Mouse (Mus musculus) embryonic facial prominence, embryonic 10.5 days (tissue): ENCODE measurements at regions not wholly inside any gene's neighbourhood (a gene's known extent, or its start where the extent isn't known, plus 50 kb on each side); places are given as distances from the start of the nearest gene placed in this dataset.

Source experiments
- DNase-seq: peaks from one replicate; pipeline ENCODE4 v3.0.0-alpha.2; 2017; ENCODE audit warnings: low spot score
- H3K27ac ChIP-seq: fragments of 300-500 bp; sonication (generic); replicated peaks from 2 replicates; pipeline ENCODE4 v1.5.1; 2016; ENCODE audit warnings: mild to moderate bottlenecking
- H3K27me3 ChIP-seq: fragments of 300-500 bp; sonication (generic); replicated peaks from 2 replicates; pipeline ENCODE4 v1.6.1; 2016; ENCODE audit warnings: low read depth, mild to moderate bottlenecking; ENCODE audit not compliant: poor library complexity, severe bottlenecking
- H3K36me3 ChIP-seq: fragments of 300-500 bp; sonication (generic); replicated peaks from 2 replicates; pipeline ENCODE4 v1.6.1; 2016; ENCODE audit warnings: mild to moderate bottlenecking, moderate library complexity
- H3K4me1 ChIP-seq: fragments of 300-500 bp; sonication (generic); 2 replicates; pipeline ENCODE4 v1.6.1; 2016
- H3K4me3 ChIP-seq: fragments of 300-500 bp; sonication (generic); 2 replicates; pipeline ENCODE4 v1.5.1; 2016; ENCODE audit warnings: mild to moderate bottlenecking, moderate library complexity
- H3K9me3 ChIP-seq: fragments of 300-500 bp; sonication (generic); 2 replicates; pipeline ENCODE4 v1.6.1; 2016; ENCODE audit warnings: mild to moderate bottlenecking
- WGBS: fragments of 180-500 bp; shearing (Covaris S2); methylation state at CpG from one replicate; pipeline ENCODE4 v1.1.7; 2016; 5-methylcytosine and 5-hydroxymethylcytosine counted together

DNA sequence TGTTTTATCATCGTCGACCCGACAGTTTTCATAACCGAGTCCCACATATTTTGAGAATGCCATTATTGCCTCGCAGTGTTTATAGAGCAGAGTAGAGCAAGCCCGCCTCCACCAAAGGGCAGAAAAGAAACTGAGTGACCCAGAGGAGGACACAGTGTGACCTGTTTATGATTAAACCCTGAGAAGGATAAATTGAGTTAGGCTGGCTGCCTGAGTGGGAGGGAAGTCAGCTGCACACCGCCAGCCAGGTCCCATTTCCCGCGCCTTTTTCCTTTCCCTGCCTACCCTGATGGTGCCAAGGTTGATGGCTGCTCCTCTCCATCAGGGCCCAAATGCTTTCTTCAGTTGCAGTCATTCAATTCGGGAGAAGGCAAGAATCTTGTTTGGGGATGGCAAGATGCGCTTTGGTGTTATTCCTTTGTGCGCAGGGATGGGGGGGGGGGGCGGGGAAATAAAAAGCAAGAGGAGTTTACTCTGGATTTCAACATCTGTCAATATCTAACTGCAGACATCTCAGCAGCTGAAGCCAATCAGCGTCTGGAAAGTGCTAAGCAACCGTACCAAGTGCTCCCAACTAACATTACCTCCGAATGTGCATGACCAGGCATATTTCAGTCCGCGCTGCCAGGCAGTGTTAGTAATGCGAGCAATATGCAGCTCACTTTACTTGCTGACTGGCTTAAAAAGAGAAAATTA is 80.6 kb upstream of the Efna5 start:
- H3K27ac ChIP-seq: peak overlapping the region; percentile 77
- 64% methylated on average over 19 of the region's 19 CpGs for WGBS
- H3K4me1 ChIP-seq: peaks cover 47% of the 10 kb centered on the region
- H3K9me3 ChIP-seq: no peaks in the 10 kb centered on the region
- no peak overlapping the region for H3K4me3 ChIP-seq
- no peaks in the 10 kb centered on the region for H3K27me3 ChIP-seq
- DNase-seq: peak; percentile 60
- H3K36me3 ChIP-seq: no peaks in the 10 kb centered on the region

DNA sequence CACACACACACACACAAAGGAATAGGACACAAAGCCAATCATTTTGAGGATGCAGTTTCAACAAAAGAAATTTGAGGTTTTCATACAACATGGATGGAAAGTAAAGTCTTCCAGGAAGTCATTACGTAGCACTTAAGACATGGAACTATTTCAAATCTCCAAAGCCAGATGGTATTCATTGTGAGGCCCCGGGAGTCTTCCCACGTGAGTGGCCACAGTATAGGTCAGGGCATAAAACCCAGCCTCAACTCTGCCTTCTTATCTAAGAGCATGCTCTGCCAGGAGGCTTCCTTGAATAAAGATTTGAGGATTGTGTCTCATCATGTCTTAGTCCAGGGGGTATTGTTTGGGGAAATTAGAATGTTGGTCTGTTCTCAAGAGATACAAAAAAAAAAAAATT is 78.0 kb upstream of the Efna5 start:
- Histone ChIP-seq H3K27ac (peak overlapping the region; percentile 60; the same call in 1 of the 2 replicates), H3K27me3 (no peaks in the 10 kb centered on the region), H3K4me1 (peaks cover 36% of the 10 kb centered on the region), H3K36me3 (no peaks in the 10 kb centered on the region), H3K9me3 (no peaks in the 10 kb centered on the region), H3K4me3 (no peak overlapping the region)
- DNase-seq: peak; percentile 54
- 30% methylated on average over 3 of the region's 3 CpGs for WGBS

DNA sequence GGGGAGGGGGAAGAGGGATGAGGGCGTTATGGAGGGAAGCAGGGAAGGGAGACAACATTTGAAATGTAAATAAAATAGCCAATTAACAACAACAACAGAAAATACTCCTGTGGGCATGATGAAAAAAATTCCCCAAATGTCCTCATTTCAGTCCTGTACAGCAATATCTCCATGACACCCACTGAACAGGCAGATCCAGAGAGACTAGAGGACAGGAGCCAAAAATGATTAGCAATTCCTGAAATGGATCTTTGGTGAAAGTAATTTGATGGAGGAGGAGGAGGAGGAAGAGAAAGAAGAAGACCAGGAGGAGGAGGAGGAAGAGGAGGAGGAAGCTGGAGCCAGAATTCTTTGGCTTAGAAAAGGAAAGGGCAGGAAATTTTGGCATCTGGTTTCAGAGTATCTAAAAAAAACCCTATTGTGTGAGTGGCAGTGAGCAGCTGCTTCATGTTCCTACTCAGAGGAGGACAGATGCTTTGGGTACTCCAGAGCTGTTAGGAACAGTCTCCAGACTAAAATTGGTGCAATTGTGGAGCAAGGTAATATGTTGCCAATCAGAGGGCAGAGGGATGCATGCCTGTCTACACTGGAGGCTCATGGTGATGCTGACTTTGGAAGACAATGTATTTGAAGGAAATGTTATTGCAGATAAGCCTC is 66.5 kb upstream of the Efna5 start:
- 75% methylated on average over 1 of the region's 1 CpGs for WGBS

DNA sequence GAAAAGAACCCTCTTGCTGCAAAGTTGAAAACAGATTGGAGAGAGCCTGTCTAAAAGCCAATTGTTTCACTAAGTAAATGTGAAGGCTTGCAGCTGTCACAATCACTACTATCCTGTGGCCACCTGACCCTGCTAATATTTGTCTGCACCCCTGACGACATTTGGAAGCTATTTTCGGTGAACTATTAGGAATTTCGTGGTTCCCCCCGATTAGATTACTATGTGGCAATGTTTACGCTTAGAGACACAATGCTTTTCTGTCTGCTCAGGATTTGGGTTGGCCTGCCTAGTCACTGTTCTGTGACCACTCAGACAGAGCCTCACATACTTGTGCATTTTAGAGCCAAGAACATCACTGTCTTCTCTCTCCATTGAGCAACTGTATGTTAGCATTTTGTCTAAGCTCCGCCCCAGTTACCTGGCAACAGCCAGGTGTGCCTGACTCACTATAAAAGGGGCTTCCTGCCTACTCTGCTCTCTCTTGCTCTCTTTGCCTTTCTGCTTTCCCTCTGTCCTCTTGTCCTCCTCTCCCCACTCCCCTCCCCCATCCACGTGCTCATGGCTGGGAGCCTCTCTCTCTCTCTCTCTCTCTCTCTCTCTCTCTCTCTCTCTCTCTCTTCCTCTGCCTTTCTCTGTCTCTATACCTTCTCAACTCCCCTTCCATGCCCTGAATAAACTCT is 59.6 kb upstream of the Efna5 start:
- Histone ChIP-seq H3K27me3 (peaks cover 12% of the 10 kb centered on the region; the same call in 1 of the 2 replicates), H3K36me3 (no peaks in the 10 kb centered on the region), H3K4me3 (peak overlapping the region; percentile 43), H3K4me1 (peaks cover 25% of the 10 kb centered on the region), H3K9me3 (no peaks in the 10 kb centered on the region), H3K27ac (peak overlapping the region; percentile 75)
- peak; percentile 48 for DNase-seq
- 7% methylated on average over 7 of the region's 7 CpGs for WGBS

More for the DNA sequence above, 66.5 kb upstream of the Efna5 start:
- DNase-seq: no peak
- no peaks in the 10 kb centered on the region for H3K27me3 ChIP-seq
- no peaks in the 10 kb centered on the region for H3K9me3 ChIP-seq
- H3K4me1 ChIP-seq: no peaks in the 10 kb centered on the region
- H3K4me3 ChIP-seq: no peak overlapping the region
- no peaks in the 10 kb centered on the region for H3K36me3 ChIP-seq
- H3K27ac ChIP-seq: no peak overlapping the region

DNA sequence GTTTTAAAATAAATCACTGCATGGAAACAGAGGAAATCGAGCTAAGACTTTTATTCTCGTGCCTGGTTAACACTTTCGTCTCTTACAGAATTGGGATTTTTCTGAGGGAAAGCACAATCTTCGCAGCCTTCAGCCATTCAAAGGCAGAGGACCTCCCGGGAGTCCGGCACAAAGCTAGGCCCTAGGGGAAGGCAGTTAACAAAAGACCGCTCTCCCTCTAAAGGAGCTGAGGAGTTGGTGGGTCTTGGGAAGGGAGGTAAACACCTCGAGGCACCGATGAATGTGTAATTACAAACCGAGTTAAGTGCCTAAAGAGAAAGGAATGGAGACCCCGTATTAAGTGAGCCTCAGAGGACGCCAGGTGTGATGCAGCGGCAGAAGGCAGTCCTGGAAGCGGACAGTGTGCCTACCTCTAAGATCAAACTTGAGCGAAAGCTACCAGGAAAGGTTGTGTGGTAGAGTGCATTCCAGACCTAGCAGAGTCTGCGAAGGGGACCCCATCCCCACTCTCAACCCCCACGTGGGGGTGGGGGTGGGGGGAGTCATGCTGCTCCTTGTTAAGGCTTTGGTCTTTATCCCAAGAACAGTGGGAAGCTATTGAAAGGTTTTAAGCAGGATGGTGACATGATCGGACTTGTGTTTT is 58.9 kb upstream of the Efna5 start:
- H3K9me3 ChIP-seq: no peaks in the 10 kb centered on the region
- H3K4me1 ChIP-seq: peaks cover 25% of the 10 kb centered on the region
- H3K27me3 ChIP-seq: peaks cover 12% of the 10 kb centered on the region; the same call in 1 of the 2 replicates
- DNase-seq: peak; percentile 74
- peak overlapping the region; percentile 43 for H3K4me3 ChIP-seq
- peak overlapping the region; percentile 75 for H3K27ac ChIP-seq
- H3K36me3 ChIP-seq: no peaks in the 10 kb centered on the region
- WGBS: 4% methylated on average over 18 of the region's 18 CpGs

DNA sequence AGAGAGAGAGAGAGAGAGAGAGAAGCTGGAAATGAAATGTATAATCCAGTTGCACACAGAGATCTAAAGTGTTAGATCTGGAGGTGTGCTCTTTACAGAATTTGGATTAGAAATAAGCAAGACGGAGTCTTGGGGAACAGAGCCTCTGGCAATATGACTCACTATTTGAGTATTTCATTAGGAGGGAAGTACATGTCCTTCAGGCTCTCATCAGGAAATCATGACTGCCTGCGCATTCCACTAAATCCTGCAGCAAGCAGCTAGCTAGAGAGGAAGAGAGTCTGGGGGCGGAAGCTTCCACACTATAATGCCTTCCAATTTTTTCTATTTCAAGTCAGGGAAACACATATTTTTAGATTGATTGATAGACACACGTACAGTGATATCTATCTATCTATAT is 58.1 kb upstream of the Efna5 start:
- no peak overlapping the region for H3K4me3 ChIP-seq
- H3K27me3 ChIP-seq: peaks cover 12% of the 10 kb centered on the region; the same call in 1 of the 2 replicates
- no peaks in the 10 kb centered on the region for H3K36me3 ChIP-seq
- H3K9me3 ChIP-seq: no peaks in the 10 kb centered on the region
- H3K27ac ChIP-seq: no peak overlapping the region
- peaks cover 25% of the 10 kb centered on the region for H3K4me1 ChIP-seq
- DNase-seq: no peak
- 54% methylated on average over 4 of the region's 4 CpGs for WGBS
